Mouse (Mus musculus) spleen, adult 2 months (tissue): ENCODE results near the gene Porcn. TPM values are rescaled to one million over a fixed set of nuclear protein-coding genes. Genes with fewer than 3 reads are reported as not detected.

Experiments used
- DNase-seq, 2 experiments: peaks; one replicate each; pipeline versions ENCODE4 v3.0.0 to v3.0.0-alpha.2; 2012 to 2021; ENCODE audit warnings: low spot score in 2 of 2, low read depth in 1 of 2
- H3K27ac ChIP-seq: fragments of 200-500 bp; 2 replicates; pipeline ENCODE4 v1.5.1; 2012; ENCODE audit warnings: low read length, inconsistent platforms; ENCODE audit not compliant: insufficient read depth
- H3K27me3 ChIP-seq: fragments of 200-500 bp; 2 replicates; pipeline ENCODE4 v1.6.1; 2012; ENCODE audit warnings: mild to moderate bottlenecking, moderate library complexity, low read length, inconsistent platforms; ENCODE audit not compliant: control insufficient read depth, insufficient read depth
- H3K36me3 ChIP-seq: fragments of 200-500 bp; 2 replicates; pipeline ENCODE4 v1.6.1; 2012; ENCODE audit warnings: mild to moderate bottlenecking, low read length, inconsistent platforms; ENCODE audit not compliant: control insufficient read depth, insufficient read depth
- H3K4me1 ChIP-seq: fragments of 200-500 bp; 2 replicates; pipeline ENCODE4 v1.6.1; 2011; ENCODE audit warnings: inconsistent platforms; ENCODE audit not compliant: control insufficient read depth, insufficient read depth, insufficient read length
- H3K4me3 ChIP-seq: fragments of 200-500 bp; 2 replicates; pipeline ENCODE4 v1.5.1; 2011; ENCODE audit warnings: mild to moderate bottlenecking, inconsistent platforms; ENCODE audit not compliant: insufficient read depth, insufficient read length; ENCODE audit errors: extremely low read depth
- CTCF ChIP-seq: fragments of 200-500 bp; IDR thresholded peaks from 2 replicates; pipeline ENCODE4 v1.5.1; 2011; ENCODE audit warnings: mild to moderate bottlenecking, inconsistent platforms; ENCODE audit not compliant: insufficient read depth, insufficient read length, insufficient replicate concordance; ENCODE audit errors: extremely low read depth
- POLR2A ChIP-seq: fragments of 200-500 bp; IDR thresholded peaks from 2 replicates; pipeline ENCODE4 v1.6.1; 2011; ENCODE audit warnings: low read depth, low read length, inconsistent platforms
- WGBS: fragments of 180-500 bp; shearing (Covaris S2); methylation state at CpG from one replicate; pipeline ENCODE4 v1.1.7; 2018; 5-methylcytosine and 5-hydroxymethylcytosine counted together
- polyA plus RNA-seq: library from polyadenylated mRNA; depleted of rRNA; stranded (reverse); fragments of >200 nt; gene quantifications from 2 replicates; pipeline ENCODE4 v1.2.3, GENCODE M21; 2012

The Porcn gene
- polyA plus RNA-seq, 1 experiment = 3.7 TPM

DNA sequence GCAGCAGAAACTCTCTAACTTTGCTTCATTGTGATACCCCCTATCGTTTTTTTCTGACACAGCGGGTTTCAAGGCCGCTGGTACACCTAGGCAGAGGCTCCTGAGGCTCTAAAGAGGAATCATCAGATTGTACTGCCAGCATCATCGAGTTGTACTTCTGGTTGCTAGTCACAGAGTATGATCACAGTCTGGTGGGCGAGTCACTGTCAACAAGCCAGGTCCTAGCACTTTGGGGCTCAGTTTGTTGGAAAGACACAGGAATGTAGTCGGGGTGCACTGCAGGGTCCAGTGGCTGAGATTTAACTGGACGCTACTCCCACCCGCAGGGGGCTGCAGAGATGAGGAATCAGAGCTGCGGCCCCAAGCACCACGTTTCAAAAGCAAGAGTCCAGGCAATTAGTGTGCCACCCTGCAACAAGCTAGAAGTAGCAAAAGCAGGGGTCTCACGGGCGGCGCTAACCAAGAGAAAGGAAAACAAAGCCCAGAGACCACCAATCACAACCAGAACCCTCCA, 14.1 kb downstream of the Porcn start:
- Histone ChIP-seq H3K27me3 (no peaks in the 10 kb centered on the region), H3K4me1 (no peaks in the 10 kb centered on the region; the same call in 1 of the 2 replicates), H3K27ac (peak overlapping the region; percentile 56; the same call in 1 of the 2 replicates), H3K4me3 (peak overlapping the region; percentile 85), H3K36me3 (0 out of 2 replicates have a peak, but pooled peaks cover 1% of the 10 kb centered on the region)
- DNase-seq = no peak
- WGBS = 21% methylated on average over 13 of the region's 13 CpGs
- TF ChIP-seq POLR2A (no peak), CTCF (no peak)

GRCm38 (mm10) chrX:8182871-8183540, 23.3 kb downstream of the Porcn start:
- WGBS = 39% methylated on average over 7 of the region's 7 CpGs
- H3K27me3 ChIP-seq = no peaks in the 10 kb centered on the region
- no peak overlapping the region for H3K4me3 ChIP-seq
- no peak overlapping the region for H3K27ac ChIP-seq
- no peak for DNase-seq
- 0 out of 2 replicates have a peak, but pooled peaks cover 1% of the 10 kb centered on the region for H3K36me3 ChIP-seq
- TF ChIP-seq POLR2A = no peak
- no peaks in the 10 kb centered on the region for H3K4me1 ChIP-seq

GRCm38 (mm10) chrX:8179646-8180045, 26.7 kb downstream of the Porcn start:
- DNase-seq = no peak
- TF ChIP-seq POLR2A = no peak
- no peak for TF ChIP-seq CTCF
- Histone ChIP-seq H3K27ac (no peak overlapping the region), H3K4me1 (0 out of 2 replicates have a peak, but pooled peaks cover 2% of the 10 kb centered on the region), H3K36me3 (no peaks in the 10 kb centered on the region), H3K27me3 (no peaks in the 10 kb centered on the region), H3K4me3 (no peak overlapping the region)
- WGBS = 81% methylated on average over 5 of the region's 5 CpGs

GRCm38 (mm10) chrX:8178871-8179270, 27.5 kb downstream of the Porcn start:
- H3K4me1 ChIP-seq = 0 out of 2 replicates have a peak, but pooled peaks cover 3% of the 10 kb centered on the region
- H3K27me3 ChIP-seq = no peaks in the 10 kb centered on the region
- DNase-seq = no peak
- TF ChIP-seq POLR2A (no peak), CTCF (no peak)
- H3K36me3 ChIP-seq = no peaks in the 10 kb centered on the region
- no peak overlapping the region for H3K4me3 ChIP-seq
- H3K27ac ChIP-seq = no peak overlapping the region
- WGBS = 94% methylated on average over 2 of the region's 2 CpGs

- WGBS = 22% methylated on average over 56 of the region's 56 CpGs
- peak within 1 kb of the TSS; percentile 80 for H3K4me3 ChIP-seq
- TF ChIP-seq CTCF (no peak), POLR2A (no peak)
- no peaks in the 10 kb centered on the region; the same call in 1 of the 2 replicates for H3K36me3 ChIP-seq
- H3K27ac ChIP-seq = peak within 1 kb of the TSS; percentile 72
- no peaks in the 10 kb centered on the region for H3K27me3 ChIP-seq
- 0 out of 2 replicates have a peak, but pooled peaks cover 3% of the 10 kb centered on the region for H3K4me1 ChIP-seq
- peak; percentile 81 to 83 for DNase-seq
Measured at GRCm38 (mm10) chrX:8175504-8176385, 30.6 kb downstream of the Porcn start, which contains the start of gene Tbc1d25. Gene Tbc1d25, minus strand, starts transcription at chrX:8176181.

DNA sequence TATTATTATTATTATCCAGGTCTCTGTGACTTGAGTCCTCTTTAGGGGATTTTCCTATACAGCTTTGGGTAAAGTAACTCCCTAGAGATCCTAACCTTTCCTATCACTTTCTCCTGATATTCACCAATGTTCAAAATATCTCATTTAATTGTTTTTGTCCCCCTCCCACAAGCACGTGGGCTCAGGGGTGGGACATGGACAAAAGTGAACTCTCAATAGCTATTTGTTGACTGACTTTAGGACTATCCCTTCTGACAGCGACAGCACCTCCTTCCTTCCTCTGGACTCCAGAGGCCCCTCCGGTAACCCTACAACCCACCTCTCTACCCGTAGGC, 31.2 kb downstream of the Porcn start:
- Histone ChIP-seq H3K27ac (peak overlapping the region; percentile 72; the same call in 1 of the 2 replicates), H3K27me3 (no peaks in the 10 kb centered on the region), H3K4me3 (peak overlapping the region; percentile 80; the same call in 1 of the 2 replicates), H3K4me1 (0 out of 2 replicates have a peak, but pooled peaks cover 3% of the 10 kb centered on the region), H3K36me3 (no peaks in the 10 kb centered on the region; the same call in 1 of the 2 replicates)
- 15% methylated on average over 4 of the region's 4 CpGs for WGBS
- no peak for DNase-seq
- no peak for TF ChIP-seq CTCF
- no peak for TF ChIP-seq POLR2A
